Mouse (Mus musculus): ENCODE results near the gene Hsd3b7.
"Not testable (repeated sequence)": the region's sequence is repeated elsewhere in the genome, so short reads cannot be mapped to it uniquely, and the experiment has no call there.

The Hsd3b7 gene

DNA sequence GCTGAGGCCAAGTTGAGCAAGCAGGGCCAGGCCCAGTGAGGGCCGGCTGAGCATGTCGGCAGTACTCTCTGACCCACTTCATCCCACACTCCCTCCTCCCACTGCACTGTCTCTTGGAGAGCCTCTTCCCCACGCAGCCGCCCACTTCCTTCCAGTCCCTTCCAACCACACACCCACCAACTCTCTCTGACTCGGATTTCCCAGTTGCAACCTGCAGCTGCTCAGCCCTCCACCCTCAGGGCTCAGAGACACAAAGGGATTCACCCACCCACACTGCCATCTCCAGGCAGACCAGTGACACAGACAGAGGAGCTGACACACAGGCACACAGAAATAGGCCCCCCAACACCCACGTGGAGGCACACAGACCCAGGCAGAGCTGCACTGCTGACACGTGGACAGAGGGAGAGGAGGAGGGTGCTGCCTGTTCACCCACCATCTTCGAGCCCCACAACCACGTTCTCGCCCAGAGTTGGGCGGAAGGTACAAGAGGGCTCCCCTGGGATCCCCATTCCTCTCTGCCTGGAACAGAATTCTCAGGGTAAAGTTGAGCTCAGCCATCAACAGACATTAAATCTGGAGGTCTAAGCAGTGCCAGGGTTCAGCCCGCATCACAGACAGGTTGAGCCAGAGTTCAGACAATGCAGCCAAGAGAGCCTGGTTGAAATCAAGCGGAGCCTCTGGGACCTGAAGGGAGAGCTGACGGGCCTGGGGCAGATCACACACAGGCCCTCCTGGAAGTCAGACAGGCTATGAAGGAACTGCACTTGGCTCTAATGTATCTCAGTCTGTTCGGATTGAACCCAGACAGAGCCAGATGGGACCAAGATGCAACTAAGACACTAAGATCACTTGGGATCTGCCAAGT lies 15.8 kb downstream of the Hsd3b7 start:
- DNase-seq (ENCODE audit: extremely low read depth, low read depth), result no peak

DNA sequence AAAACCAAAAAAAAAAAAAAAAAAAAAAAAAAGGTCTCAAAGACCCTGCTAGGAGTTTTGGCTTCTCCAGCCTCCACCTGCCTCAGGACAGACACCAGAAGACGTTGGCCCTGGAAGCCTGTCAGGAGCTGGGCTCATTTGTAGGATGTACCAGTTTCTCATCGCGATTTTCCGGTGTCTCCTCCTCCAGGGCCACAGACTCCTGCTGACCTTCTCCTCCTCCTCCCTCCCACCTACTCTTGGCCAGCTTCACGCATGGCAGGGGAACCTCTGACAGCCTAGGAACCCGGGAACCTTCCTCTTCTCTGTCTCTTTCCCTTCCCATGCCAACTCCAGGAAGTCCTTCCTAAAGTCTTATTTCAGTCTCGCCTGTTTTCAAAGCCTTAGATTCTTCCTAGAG lies 16.6 kb downstream of the Hsd3b7 start:
- no peak for DNase-seq (ENCODE audit: extremely low read depth, low read depth)

DNA sequence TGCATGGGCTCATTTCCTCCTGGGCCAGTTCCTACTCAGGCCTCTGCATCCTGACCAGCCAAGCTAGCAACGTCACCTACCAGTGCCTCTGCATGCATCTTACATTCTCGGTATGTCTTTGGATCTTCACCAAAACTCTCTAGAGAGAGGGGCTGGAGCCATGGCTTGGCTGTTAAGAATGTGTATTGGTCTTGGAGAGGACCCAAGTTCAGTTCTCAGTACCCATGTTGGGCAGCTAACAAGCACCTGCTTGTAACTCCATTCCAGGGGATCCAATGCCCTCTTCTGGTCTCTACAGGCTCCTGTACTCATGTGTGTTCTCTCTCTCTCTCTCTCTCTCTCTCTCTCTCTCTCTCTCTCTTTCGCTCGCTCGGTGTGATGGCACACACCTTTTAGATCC lies 17.4 kb downstream of the Hsd3b7 start:
- DNase-seq (ENCODE audit: extremely low read depth, low read depth), result no peak

DNA sequence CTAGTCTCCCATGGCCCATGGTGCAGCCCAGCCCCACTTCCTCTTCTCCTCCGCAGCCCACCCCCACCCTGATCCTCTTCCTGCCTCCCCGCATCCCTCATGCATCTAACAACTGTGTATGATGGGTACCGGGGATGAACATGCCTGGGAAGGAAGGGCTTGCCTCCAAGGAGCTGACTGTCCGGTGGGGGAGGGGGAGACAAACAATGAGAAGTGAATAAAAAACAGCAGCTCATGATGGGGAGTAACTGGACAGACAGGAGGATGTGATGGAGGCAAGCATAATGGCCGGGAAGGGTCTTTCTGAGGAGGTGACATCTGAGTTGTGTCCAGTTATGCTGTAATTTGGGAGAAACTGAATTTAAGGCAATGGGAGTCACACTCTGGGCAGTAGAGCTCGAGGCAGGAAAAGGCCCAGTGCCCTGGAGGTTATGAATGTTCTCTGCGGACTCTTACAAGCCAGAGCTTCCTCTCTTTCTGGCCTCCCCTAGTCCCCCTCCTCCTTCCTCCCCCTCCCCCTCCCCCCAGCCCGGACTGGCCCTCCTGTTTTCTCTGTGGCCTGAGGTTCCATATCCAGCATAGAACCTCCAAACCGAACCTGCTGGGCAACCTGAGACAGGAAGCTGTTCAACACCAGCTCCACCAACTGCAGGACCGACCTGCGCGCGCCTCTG lies 20.6 kb downstream of the Hsd3b7 start:
- DNase-seq (ENCODE audit: extremely low read depth, low read depth), result no peak

DNA sequence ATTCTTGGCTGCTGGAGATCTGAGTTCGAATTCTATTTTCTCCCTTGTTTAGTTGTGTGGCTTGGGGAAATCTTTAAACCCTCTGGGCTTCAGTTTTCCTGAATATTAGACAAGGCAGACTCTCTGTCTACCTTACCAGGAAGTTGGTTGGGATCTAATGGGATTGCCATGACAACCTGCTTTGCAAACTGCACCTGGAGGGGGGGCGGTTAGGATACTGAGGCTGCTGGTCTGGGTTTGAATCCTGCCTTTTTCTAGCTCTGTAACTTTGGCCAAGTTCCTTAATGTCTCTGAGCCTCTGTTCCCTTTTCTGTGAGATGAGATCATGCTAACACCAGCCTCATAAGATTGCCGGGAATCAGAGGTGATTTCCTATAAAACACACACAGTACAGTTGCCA lies 22.1 kb downstream of the Hsd3b7 start:
- DNase-seq (ENCODE audit: extremely low read depth, low read depth), result no peak

DNA sequence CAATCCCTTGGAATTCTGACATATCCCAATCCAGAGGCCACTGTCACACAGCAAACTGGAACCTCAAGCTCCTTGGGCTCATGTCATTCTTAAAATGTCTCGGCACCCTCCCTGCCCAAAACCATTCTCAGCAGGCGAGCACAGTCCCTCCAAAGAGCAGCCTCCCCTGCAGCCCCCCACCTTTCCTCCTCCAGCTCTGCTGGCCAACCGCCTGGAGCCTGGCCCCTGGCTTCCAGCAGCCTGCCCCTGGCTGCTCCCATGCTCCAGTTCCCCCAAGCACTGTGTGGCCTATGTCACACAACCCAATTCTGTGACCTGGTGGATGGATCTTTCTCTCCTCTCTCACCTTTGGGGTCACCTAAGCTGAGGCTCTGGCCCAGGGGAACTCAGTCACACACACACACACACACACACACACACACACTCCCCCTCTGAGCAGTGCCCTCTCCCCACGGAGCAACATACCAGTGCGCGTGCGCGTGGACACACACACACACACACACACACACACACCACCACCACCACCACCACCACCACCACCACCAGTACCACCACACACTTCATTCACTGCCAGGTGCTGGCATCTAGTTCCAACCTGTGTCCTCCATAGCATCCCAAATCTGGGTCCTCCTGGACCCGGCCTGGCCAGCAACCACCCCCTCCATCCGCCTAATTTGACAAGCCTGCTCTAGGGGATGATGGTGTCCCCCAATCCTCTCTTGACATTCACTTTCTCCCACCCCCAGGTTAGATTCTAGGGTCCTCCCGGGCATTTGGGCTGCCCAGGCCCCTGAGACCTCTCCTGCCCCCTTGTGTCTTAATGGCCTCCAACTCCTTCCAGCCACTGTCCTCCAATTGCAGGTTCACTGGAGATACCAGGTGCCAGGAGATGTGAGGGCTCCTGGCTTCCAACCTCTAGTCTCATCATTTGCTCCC lies 23.1 kb downstream of the Hsd3b7 start:
- no peak for DNase-seq (ENCODE audit: extremely low read depth, low read depth)

DNA sequence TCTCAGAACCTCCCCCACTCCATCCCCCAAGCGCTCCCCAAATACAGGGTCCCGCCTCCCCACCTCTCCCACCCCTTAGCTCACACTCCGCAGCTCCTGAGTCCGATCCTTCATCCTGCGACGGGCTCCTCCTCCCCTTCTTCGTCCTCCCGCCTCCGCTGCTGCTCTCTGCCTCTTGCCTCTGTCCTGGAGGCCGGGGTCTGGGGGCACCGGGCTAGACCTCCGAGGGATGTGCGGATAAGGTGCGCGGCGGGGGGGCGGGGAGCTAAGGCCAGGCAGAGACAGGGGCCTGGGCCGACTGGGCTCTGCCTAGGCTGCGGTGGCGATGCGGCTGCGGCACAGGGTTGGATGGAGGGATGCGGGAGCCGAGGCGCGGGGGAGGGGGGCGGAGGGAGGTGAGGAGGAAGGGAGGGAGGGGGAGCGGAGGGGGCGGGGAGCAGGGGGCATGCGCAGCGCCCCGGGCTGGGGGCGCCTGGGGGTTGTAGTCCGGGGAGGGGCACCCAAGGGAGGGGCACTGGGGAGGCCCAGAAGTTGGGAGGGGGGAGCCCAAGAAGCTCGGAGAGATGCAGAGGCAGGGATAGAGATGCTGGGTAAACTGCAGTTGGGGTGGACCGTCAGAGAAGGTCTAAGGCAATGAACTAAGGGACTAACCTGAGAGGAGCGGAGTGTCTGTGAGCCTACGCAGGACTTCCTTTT lies 23.9 kb downstream of the Hsd3b7 start, which contains the start of the genes Stx4a and Stx1b:
Stx4a (plus strand) TSS at position 119 of the 696 bp plus-strand sequence.
Stx1b (minus strand) TSS at position 374 of the 696 bp plus-strand sequence.
- DNase-seq (ENCODE audit: extremely low read depth, low read depth), result no peak

DNA sequence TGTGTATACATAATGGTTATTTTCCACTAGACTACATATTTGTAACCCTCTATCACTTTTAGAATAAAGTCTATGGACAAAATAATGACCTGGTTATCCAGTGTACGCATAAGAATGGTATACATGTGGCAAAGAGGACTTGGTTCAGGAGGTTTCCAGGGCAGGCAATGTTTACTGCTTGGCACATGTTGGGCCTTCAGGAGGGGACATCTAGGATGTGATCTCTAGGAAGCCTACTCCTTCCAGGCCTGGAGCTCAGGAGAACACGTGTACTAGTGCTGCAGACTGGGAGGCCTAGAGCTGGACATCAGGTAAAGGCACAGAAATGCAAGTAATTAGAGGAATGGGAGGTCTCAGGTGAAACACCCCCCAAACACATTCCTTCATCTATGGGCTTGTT lies 35.1 kb downstream of the Hsd3b7 start:
- no peak for DNase-seq (ENCODE audit: extremely low read depth, low read depth)

DNA sequence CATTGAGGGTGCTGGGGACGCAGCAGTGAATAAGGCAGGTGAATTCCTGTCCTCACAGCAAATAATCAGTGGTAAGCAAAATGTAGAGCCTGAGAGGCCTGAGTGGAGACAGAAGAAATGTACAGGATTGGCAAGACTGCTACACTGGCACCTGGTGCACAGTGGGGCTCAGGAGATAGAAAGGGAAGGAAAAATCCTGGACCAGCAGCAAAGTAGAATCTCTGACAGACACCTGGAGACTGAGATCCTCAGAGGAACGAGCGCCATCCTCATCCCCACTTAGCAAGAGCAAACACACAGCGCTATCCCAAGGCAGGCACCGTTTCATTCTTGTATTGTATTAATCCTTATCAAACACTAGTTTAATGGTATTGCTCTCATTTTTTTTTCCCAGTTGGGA lies 37.1 kb downstream of the Hsd3b7 start:
- DNase-seq (ENCODE audit: extremely low read depth, low read depth), result no peak

DNA sequence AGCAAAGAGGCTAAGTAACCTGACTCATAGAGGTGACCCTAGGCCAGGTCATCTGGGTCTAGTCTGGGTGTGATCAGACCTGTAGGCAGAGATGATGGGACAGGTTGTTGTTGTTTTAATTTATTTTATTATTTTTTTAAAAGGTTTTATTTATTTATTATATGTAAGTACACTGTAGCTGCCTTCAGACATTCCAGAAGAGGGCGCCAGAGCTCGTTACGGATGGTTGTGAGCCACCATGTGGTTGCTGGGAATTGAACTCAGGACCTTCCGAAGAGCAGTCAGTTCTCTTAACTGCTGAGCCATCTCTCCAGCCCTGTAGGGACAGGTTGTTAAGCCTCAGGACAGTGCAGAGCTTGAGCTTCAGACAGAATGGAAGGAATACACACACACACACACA lies 37.5 kb downstream of the Hsd3b7 start:
- DNase-seq (ENCODE audit: extremely low read depth, low read depth), result not testable (repeated sequence)

DNA sequence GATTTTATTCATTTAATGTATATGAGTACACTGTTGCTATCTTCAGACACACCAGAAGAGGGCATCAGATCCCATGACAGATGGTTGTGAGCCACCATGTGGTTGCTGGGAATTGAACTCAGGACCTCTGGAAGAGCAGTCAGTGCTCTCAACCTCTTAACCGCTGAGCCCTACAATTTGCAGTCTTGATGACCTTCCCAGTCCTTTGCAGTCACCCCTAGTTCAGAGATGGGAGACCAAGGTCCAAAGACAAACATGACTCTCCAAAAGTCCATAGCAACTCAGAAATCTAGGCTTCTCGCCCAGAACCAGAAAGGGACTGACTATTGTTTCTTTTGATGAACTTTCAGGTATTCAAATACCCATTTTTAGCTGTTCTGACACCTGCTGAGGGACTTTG lies 39.6 kb downstream of the Hsd3b7 start:
- not testable (repeated sequence) for DNase-seq (ENCODE audit: extremely low read depth, low read depth)

DNA sequence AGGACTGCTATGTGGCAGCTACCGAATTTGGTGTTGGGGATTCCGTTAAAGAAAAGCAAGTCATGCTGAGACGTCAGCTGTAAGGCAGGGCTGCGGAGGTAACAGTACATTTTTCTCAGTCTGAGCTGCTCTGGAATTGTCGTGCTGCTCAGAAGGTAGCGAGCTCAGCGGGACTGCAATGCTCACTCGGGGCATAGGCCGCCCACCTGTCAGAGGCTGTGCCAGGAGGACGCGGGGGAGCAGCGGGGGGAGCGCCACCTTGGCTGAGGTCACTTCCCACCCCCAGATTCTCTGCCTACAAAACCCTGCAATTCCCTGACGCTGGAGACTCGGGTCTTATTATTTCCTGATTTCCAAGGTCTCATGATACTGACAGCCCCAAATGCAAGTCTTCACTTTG lies 40.5 kb downstream of the Hsd3b7 start:
- DNase-seq (ENCODE audit: extremely low read depth, low read depth), result no peak

DNA sequence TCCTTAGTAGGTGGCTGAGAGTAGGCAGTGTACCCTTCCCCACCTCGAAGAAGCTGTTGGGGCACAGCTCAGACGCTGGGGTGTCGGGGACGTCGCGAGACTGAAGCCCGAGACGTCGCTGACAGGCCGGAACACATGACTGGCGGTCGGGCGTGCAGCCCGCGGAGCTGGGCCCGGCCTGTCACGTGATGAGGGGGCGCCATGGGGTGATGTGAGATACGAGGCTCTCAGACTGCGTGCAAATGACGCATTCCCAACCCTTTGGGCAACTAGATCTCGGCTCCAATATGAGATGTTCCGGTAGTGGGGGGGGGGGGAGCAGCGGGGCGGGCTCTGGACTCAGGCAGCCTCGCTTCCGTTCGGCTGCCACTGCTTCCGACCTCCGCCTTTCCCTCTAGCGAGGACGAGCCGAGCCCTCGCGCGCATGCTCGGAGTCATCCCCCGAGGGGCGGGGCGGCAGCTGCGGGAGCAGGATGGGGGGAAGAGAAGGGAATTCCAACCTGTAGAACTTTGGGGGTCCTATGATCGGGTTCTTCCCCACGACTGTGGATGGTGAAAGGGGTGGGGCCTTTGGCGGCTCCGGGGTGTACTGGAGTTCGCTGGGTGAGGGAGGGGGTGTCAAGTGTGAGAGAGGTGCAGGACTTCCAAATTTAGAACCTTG lies 41.1 kb downstream of the Hsd3b7 start:
- DNase-seq (ENCODE audit: extremely low read depth, low read depth), result peak; percentile 91

DNA sequence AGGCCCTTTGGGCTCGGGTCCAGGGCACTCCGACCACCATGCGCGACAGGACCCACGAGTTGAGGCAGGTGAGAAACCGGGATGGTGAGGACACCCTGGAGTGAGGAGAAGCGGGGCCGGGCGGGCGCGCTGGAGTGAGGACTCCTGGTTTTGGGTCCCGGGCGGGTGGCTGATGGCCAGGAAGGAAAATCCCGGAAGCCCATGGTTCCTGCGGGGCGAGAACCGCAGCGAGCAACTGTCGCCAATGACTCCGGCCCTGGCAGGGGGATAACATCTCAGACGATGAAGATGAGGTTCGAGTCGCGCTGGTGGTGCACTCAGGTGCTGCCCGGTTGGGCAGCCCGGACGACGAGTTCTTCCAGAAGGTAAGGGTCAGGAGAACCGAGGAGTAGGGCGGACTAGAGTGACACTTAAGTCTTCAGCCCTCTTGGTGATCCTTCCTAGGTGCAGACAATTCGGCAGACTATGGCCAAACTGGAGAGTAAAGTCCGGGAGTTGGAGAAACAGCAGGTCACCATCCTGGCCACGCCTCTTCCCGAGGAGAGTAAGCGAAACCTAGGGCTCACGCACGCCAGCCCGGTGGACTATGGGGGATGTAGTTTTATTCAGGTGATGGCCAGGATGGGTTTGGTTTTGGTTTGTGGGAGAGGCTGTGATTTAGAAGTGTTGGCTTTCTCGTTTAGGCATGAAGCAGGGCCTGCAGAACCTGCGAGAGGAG lies 41.8 kb downstream of the Hsd3b7 start:
- DNase-seq (ENCODE audit: extremely low read depth, low read depth), result peak; percentile 56

DNA sequence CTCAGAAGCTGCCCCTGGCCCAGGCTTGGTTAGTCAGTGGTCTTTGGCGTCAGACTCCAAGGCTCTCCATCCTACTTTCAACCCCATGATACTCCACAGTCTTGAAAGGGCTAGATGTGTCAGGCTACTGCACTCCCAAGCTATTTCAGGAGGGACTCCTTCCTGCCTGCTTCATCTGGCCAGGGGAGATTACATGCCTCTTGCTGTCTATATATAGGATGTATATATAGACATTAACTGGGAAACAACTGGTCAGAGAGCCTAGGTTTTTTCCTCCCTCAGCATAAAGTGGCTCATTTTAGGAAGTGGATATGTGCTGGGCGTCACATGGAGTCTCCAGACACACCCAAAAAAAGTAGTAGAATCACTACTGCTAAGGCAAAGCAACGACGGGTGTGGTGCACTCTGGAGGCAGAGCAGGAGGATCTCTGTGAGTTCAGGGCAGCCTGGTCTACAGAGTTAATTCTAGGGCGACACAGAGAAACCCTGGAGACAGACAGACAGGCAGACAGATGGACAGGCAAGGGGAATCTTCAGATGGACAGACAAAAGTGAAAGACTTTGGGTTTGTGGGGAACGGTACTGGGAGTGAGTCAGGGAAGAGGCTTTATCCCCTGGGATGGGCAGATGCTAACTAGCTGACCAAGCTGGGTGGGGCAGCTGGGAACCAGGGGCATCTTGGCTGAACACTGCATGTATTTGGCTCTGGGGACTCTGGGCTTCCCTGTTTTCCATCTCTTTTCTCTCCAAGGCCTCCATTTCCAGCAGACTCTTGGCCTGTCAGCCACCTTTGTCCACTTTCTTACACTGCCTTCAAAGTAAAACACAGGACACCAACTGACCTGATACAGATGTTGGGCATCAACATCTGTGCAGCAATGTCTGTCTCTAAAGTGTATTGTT lies 49.8 kb downstream of the Hsd3b7 start:
- DNase-seq (ENCODE audit: extremely low read depth, low read depth), result no peak

DNA sequence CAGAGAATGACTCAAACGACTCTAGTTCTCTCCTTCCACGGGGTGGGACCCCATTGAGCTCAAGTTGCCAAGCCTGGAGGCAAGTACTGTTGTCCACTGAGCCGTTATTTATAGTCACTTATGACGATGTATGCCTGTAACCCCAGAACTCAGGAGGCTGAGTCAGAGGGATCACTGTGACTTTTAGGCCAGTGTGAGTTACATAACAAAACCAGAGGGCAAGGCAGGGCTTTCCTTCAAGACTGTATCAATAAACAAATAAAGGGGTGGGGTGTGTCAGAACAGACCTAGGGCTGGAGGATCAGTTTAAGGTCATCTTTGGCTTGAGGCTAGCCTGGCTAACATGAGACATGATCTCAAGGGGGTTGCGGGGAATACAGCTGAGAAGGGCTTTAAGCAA lies 50.5 kb downstream of the Hsd3b7 start:
- no peak for DNase-seq (ENCODE audit: extremely low read depth, low read depth)

Measured in MEL-GATA-1-ER (cell line).